Mouse (Mus musculus): ENCODE measurements at regions not wholly inside any gene's neighbourhood (a gene's known extent, or its start where the extent isn't known, plus 50 kb on each side); places are given as distances from the start of the nearest gene placed in this dataset.
A peak's percentile ranks its signal among the peaks of the same experiment; 100 is the strongest.

GRCm38 (mm10) chr12:112322196-112322595 is 167.1 kb upstream of the A530016L24Rik start:
- Histone ChIP-seq H3K4me3 (ENCODE audit: low read depth, low read length) (no peak overlapping the region), H3K4me1 (ENCODE audit: control insufficient read depth, insufficient read depth, insufficient read length, low read length) (peaks cover 11% of the 10 kb centered on the region), H3K27me3 (ENCODE audit: control insufficient read depth, insufficient read depth, low read length) (no peaks in the 10 kb centered on the region), H3K36me3 (ENCODE audit: control insufficient read depth, insufficient read depth, low read length) (no peaks in the 10 kb centered on the region), H3K27ac (ENCODE audit: insufficient read depth, low read depth, low read length) (no peak overlapping the region)
- no peak for TF ChIP-seq CTCF (IDR thresholded peaks at IDR 0.05; ENCODE audit: extremely low read depth, insufficient read length, insufficient replicate concordance, low read depth, low read length)
- TF ChIP-seq POLR2A (IDR thresholded peaks at IDR 0.05; ENCODE audit: low read depth, low read length): no peak
- 54% methylated on average over 2 of the region's 2 CpGs for WGBS

GRCm38 (mm10) chr12:112327411-112327810 is 161.8 kb upstream of the A530016L24Rik start:
- 85% methylated on average over 8 of the region's 8 CpGs for WGBS
- H3K27ac ChIP-seq (ENCODE audit: insufficient read depth, low read depth, low read length): no peak overlapping the region
- no peaks in the 10 kb centered on the region for H3K27me3 ChIP-seq (ENCODE audit: control insufficient read depth, insufficient read depth, low read length)
- H3K4me3 ChIP-seq (ENCODE audit: low read depth, low read length): no peak overlapping the region
- H3K4me1 ChIP-seq (ENCODE audit: control insufficient read depth, insufficient read depth, insufficient read length, low read length): peaks cover 15% of the 10 kb centered on the region
- no peaks in the 10 kb centered on the region for H3K36me3 ChIP-seq (ENCODE audit: control insufficient read depth, insufficient read depth, low read length)
- TF ChIP-seq POLR2A (IDR thresholded peaks at IDR 0.05; ENCODE audit: low read depth, low read length) (no peak), CTCF (IDR thresholded peaks at IDR 0.05; ENCODE audit: extremely low read depth, insufficient read length, insufficient replicate concordance, low read depth, low read length) (no peak)

DNA sequence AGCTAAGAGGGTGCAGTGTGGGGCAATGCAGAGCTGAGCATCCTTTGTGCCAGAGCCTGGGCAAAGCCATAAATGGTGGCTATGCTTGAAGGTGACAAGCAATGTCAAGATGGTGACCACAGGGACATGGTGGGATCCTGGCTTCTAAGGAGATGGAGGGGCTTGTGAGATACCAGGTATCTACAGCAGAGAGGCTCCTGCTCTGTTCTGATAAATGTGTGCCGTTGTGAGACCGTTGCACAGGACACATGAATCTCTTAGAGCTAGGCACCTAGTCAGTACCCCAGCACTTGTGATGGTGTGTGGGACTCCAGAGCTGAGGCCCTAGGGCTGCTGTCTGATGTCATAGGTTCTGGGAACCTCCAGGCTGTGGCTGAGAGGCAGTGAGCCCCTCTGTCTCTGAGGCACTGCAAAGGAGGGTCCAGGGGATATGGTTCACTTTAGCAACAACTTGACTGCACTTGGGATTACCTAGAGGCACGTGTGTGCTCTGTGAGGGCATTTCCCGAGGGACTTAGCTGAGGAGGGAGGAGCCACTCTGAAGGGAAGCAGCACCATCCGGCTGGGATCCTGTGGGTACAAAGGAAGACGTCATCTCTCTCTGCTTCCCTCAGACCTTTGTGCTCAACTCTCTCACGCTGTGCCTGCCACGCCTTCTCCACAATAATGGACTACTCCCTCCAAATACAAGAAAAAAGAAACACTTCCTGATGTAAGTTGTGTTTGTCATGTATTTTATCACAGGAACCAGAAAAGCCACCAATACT is 160.3 kb upstream of the A530016L24Rik start:
- 28% methylated on average over 8 of the region's 8 CpGs for WGBS
- Histone ChIP-seq H3K4me3 (ENCODE audit: low read depth, low read length) (no peak overlapping the region), H3K4me1 (ENCODE audit: control insufficient read depth, insufficient read depth, insufficient read length, low read length) (peaks cover 15% of the 10 kb centered on the region), H3K27ac (ENCODE audit: insufficient read depth, low read depth, low read length) (0 out of 2 replicates have a peak overlapping the region, but pooled peaks have one; percentile 26), H3K36me3 (ENCODE audit: control insufficient read depth, insufficient read depth, low read length) (no peaks in the 10 kb centered on the region), H3K27me3 (ENCODE audit: control insufficient read depth, insufficient read depth, low read length) (no peaks in the 10 kb centered on the region)
- TF ChIP-seq CTCF (IDR thresholded peaks at IDR 0.05; ENCODE audit: extremely low read depth, insufficient read length, insufficient replicate concordance, low read depth, low read length) (no peak), POLR2A (IDR thresholded peaks at IDR 0.05; ENCODE audit: low read depth, low read length) (no peak)

DNA sequence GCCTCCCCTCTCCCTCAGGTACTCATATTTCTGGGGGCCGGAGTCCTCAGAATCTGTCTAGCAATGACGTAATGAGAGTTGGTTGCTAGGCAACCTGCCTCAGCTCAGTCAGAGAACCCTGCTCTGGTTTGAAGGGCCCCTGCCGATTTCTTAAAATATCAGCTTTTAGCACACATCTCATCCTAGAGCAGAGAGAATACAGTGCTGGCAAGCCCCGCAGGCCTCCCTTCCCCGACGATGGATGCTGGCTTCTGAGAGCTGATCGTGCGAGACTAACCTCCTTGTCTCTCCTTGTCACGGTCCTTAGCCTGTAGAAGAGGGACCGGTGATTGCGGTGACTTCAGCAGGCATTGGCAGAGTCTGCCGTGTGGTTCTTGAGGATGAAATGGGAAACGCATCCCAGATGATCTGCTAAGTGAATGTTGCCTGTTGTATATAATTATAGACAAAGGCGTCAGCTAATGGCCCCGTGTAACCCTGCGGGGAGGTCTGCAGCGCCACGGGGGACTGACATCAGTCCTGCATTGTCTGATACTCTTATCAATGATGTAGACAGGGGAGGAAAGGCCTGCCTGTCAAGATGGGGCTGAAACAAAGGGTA is 159.4 kb upstream of the A530016L24Rik start:
- Histone ChIP-seq H3K4me1 (ENCODE audit: control insufficient read depth, insufficient read depth, insufficient read length, low read length) (peaks cover 18% of the 10 kb centered on the region), H3K36me3 (ENCODE audit: control insufficient read depth, insufficient read depth, low read length) (no peaks in the 10 kb centered on the region), H3K27ac (ENCODE audit: insufficient read depth, low read depth, low read length) (0 out of 2 replicates have a peak overlapping the region, but pooled peaks have one; percentile 26), H3K27me3 (ENCODE audit: control insufficient read depth, insufficient read depth, low read length) (no peaks in the 10 kb centered on the region), H3K4me3 (ENCODE audit: low read depth, low read length) (no peak overlapping the region)
- TF ChIP-seq CTCF (IDR thresholded peaks at IDR 0.05; ENCODE audit: extremely low read depth, insufficient read length, insufficient replicate concordance, low read depth, low read length) (no peak), POLR2A (IDR thresholded peaks at IDR 0.05; ENCODE audit: low read depth, low read length) (no peak)
- 52% methylated on average over 18 of the region's 18 CpGs for WGBS

DNA sequence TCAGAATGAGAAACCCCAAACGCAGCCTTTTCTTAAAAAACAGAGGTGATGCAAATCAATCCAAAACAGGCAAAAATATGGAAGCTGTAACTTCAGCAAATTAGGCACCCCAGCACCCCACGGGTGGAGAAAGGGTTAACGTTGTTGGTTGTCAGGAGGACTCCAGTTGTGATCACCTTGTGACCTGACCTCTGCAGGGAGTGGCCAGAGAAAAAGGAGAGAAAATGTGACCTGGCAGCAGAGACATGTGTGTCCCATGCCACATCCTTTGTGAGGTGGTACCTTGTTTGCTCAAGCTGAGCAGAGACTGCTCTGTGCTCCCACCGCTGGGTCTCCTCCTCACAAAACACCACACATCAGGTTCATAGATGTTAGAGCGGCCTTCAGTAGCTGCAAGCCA is 158.7 kb upstream of the A530016L24Rik start:
- no peak overlapping the region for H3K27ac ChIP-seq (ENCODE audit: insufficient read depth, low read depth, low read length)
- no peak overlapping the region for H3K4me3 ChIP-seq (ENCODE audit: low read depth, low read length)
- H3K36me3 ChIP-seq (ENCODE audit: control insufficient read depth, insufficient read depth, low read length): no peaks in the 10 kb centered on the region
- WGBS: 75% methylated on average over 5 of the region's 5 CpGs
- TF ChIP-seq CTCF (IDR thresholded peaks at IDR 0.05; ENCODE audit: extremely low read depth, insufficient read length, insufficient replicate concordance, low read depth, low read length): no peak
- no peak for TF ChIP-seq POLR2A (IDR thresholded peaks at IDR 0.05; ENCODE audit: low read depth, low read length)
- peaks cover 18% of the 10 kb centered on the region for H3K4me1 ChIP-seq (ENCODE audit: control insufficient read depth, insufficient read depth, insufficient read length, low read length)
- H3K27me3 ChIP-seq (ENCODE audit: control insufficient read depth, insufficient read depth, low read length): no peaks in the 10 kb centered on the region

GRCm38 (mm10) chr12:112331061-112331460 is 158.2 kb upstream of the A530016L24Rik start:
- no peaks in the 10 kb centered on the region for H3K36me3 ChIP-seq (ENCODE audit: control insufficient read depth, insufficient read depth, low read length)
- H3K4me3 ChIP-seq (ENCODE audit: low read depth, low read length): no peak overlapping the region
- peaks cover 18% of the 10 kb centered on the region for H3K4me1 ChIP-seq (ENCODE audit: control insufficient read depth, insufficient read depth, insufficient read length, low read length)
- TF ChIP-seq POLR2A (IDR thresholded peaks at IDR 0.05; ENCODE audit: low read depth, low read length) (no peak), CTCF (IDR thresholded peaks at IDR 0.05; ENCODE audit: extremely low read depth, insufficient read length, insufficient replicate concordance, low read depth, low read length) (no peak)
- H3K27me3 ChIP-seq (ENCODE audit: control insufficient read depth, insufficient read depth, low read length): no peaks in the 10 kb centered on the region
- no peak overlapping the region for H3K27ac ChIP-seq (ENCODE audit: insufficient read depth, low read depth, low read length)
- 70% methylated on average over 16 of the region's 16 CpGs for WGBS
